Mouse (Mus musculus) embryonic stem cell, embryonic (primary cell): ENCODE measurements around the gene Pacsin3.

Experiments used
- CTCF ChIA-PET, 4 experiments: fragments of 300-600 bp in 2 of 4; fragments of 350-600 bp in 2 of 4; sonication (Branson Sonifier 250); formaldehyde crosslinking; loops; one replicate each; lab custom pipeline; 2022; ENCODE audit warnings: inconsistent platforms in 2 of 4; lab: Charles Lee
- POLR2A ChIA-PET, 4 experiments: fragments of 300-600 bp in 2 of 4; fragments of 350-600 bp in 2 of 4; sonication (Branson Sonifier 250); formaldehyde crosslinking; loops; one replicate each; lab custom pipeline; 2022; ENCODE audit warnings: antibody characterized with exemption in 4 of 4, inconsistent platforms in 1 of 4; lab: Charles Lee

Gene Pacsin3

GRCm38 (mm10) chr2:91279372-91279755 lies 23.6 kb downstream of the Pacsin3 start:
- ChIA-PET POLR2A (interaction anchor here in 3 of 4 experiments (0.7 to 1.8 kb wide), 19 partner anchors 9 to 371 kb away, joined by 3 to 9 read pairs (median 3); partner anchors contain the start of genes Arfgap2 (in 2 of the 3), Ckap5 (in 2 of the 3), Ddb2 (in 2 of the 3) and Slc39a13 (in 1 of the 3)), CTCF (interaction anchor here (0.7 to 1.9 kb wide), 14 partner anchors 10 to 642 kb away, joined by 3 to 17 read pairs (median 4); partner anchors contain the start of genes Arfgap2 (in 1 of the 4), Ddb2 (in 1 of the 4) and Slc39a13 (in 1 of the 4))

GRCm38 (mm10) chr2:91281366-91281765 lies 25.6 kb downstream of the Pacsin3 start:
- ChIA-PET POLR2A (interaction anchor here in 3 of 4 experiments (0.6 to 2.0 kb wide), 18 partner anchors 8 to 257 kb away, joined by 3 to 10 read pairs (median 3); partner anchors contain the start of genes Ddb2 (in 2 of the 3), Arfgap2 (in 1 of the 3), Ckap5 (in 1 of the 3) and Rapsn (in 1 of the 3)), CTCF (interaction anchor here (0.7 to 1.6 kb wide), 5 partner anchors 160 to 206 kb away, joined by 3 to 6 read pairs (median 3); no protein-coding TSS in a partner anchor)

- POLR2A ChIA-PET: interaction anchor here in 1 of 4 experiments (0.5 to 2.2 kb wide), 3 partner anchors 192 to 229 kb away, joined by 3 to 8 read pairs (median 4); no protein-coding TSS in a partner anchor
- CTCF ChIA-PET: interaction anchor here in 1 of 4 experiments (1.3 to 3.7 kb wide), 2 partner anchors 193 to 198 kb away, joined by 4 to 41 read pairs; no protein-coding TSS in a partner anchor
These were observed 28.2 kb downstream of the Pacsin3 start for GRCm38 (mm10) chr2:91283972-91284371.

GRCm38 (mm10) chr2:91284375-91285199 lies 28.8 kb downstream of the Pacsin3 start:
- CTCF ChIA-PET: interaction anchor here in 2 of 4 experiments (0.9 to 3.7 kb wide), 12 partner anchors 8 to 219 kb away, joined by 3 to 41 read pairs (median 6); no protein-coding TSS in a partner anchor
- POLR2A ChIA-PET: interaction anchor here in 3 of 4 experiments (0.5 to 2.2 kb wide), 14 partner anchors 10 to 253 kb away, joined by 3 to 8 read pairs (median 4); partner anchors contain the start of genes Ckap5 (in 1 of the 3), Ddb2 (in 1 of the 3) and Lrp4 (in 1 of the 3)

GRCm38 (mm10) chr2:91285885-91286505 lies 30.2 kb downstream of the Pacsin3 start:
- POLR2A ChIA-PET: interaction anchor here in 3 of 4 experiments (0.6 to 2.2 kb wide), 16 partner anchors 8 to 244 kb away, joined by 3 to 8 read pairs (median 4); partner anchors contain the start of genes Arfgap2 (in 1 of the 3), Ckap5 (in 1 of the 3) and Ddb2 (in 1 of the 3)

GRCm38 (mm10) chr2:91287563-91287962 lies 31.8 kb downstream of the Pacsin3 start:
- CTCF ChIA-PET: interaction anchor here (0.8 to 3.7 kb wide), 11 partner anchors 130 to 200 kb away, joined by 3 to 45 read pairs (median 4); no protein-coding TSS in a partner anchor
- POLR2A ChIA-PET: interaction anchor here in 3 of 4 experiments (0.5 to 2.0 kb wide), 9 partner anchors 9 to 184 kb away, joined by 3 to 6 read pairs (median 4); partner anchors contain the start of gene Arfgap2 (in 2 of the 3)

More at GRCm38 (mm10) chr2:91285885-91286505, 30.2 kb downstream of the Pacsin3 start:
- CTCF ChIA-PET: interaction anchor here (0.5 to 3.7 kb wide), 43 partner anchors 8 to 364 kb away, joined by 3 to 45 read pairs (median 4); partner anchors contain the start of genes 1110051M20Rik (in 1 of the 4) and Arfgap2 (in 1 of the 4)

GRCm38 (mm10) chr2:91291197-91292007 lies 35.6 kb downstream of the Pacsin3 start:
- CTCF ChIA-PET: interaction anchor here in 3 of 4 experiments (0.6 to 1.3 kb wide), 7 partner anchors 148 to 196 kb away, joined by 3 to 5 read pairs (median 3); no protein-coding TSS in a partner anchor
- POLR2A ChIA-PET: interaction anchor here (0.5 to 1.2 kb wide), 8 partner anchors 8 to 178 kb away, joined by 3 to 6 read pairs (median 4); partner anchors contain the start of gene Arfgap2 (in 1 of the 4)

GRCm38 (mm10) chr2:91294226-91294625 lies 38.5 kb downstream of the Pacsin3 start:
- POLR2A ChIA-PET: interaction anchor here in 2 of 4 experiments (0.5 to 2.7 kb wide), 19 partner anchors 8 to 416 kb away, joined by 3 to 15 read pairs (median 4); partner anchors contain the start of genes Lrp4 (in 2 of the 2), Arfgap2 (in 1 of the 2), Atg13 (in 1 of the 2) and Ddb2 (in 1 of the 2)
- CTCF ChIA-PET: interaction anchor here (0.6 to 2.1 kb wide), 4 partner anchors 8 to 182 kb away, joined by 3 to 9 read pairs (median 8); no protein-coding TSS in a partner anchor

- CTCF ChIA-PET: interaction anchor here in 3 of 4 experiments (0.5 to 2.1 kb wide), 4 partner anchors 10 to 191 kb away, joined by 3 to 9 read pairs (median 6); no protein-coding TSS in a partner anchor
- POLR2A ChIA-PET: interaction anchor here in 2 of 4 experiments (0.5 to 2.7 kb wide), 7 partner anchors 8 to 220 kb away, joined by 3 to 15 read pairs (median 4); partner anchors contain the start of gene Lrp4 (in 1 of the 2)
These were observed 40.1 kb downstream of the Pacsin3 start for GRCm38 (mm10) chr2:91295895-91296294.

GRCm38 (mm10) chr2:91299156-91299555 lies 43.4 kb downstream of the Pacsin3 start:
- ChIA-PET CTCF (interaction anchor here in 3 of 4 experiments (0.6 to 1.8 kb wide), 6 partner anchors 13 to 371 kb away, joined by 3 to 8 read pairs (median 4); partner anchors contain the start of gene Ddb2 (in 1 of the 3)), POLR2A (interaction anchor here in 2 of 4 experiments (0.9 to 1.7 kb wide), 5 partner anchors 8 to 337 kb away, joined by 3 to 6 read pairs (median 3); partner anchors contain the start of genes Arfgap2 (in 1 of the 2) and F2 (in 1 of the 2))

GRCm38 (mm10) chr2:91300784-91301183 lies 45.0 kb downstream of the Pacsin3 start:
- POLR2A ChIA-PET: interaction anchor here in 1 of 4 experiments (1.4 kb wide), 1 partner anchor 11 kb away, joined by 4 read pairs; no protein-coding TSS in a partner anchor
- CTCF ChIA-PET: interaction anchor here in 2 of 4 experiments (1.0 to 1.5 kb wide), 2 partner anchors 15 to 180 kb away, joined by 3 to 8 read pairs; no protein-coding TSS in a partner anchor

- ChIA-PET CTCF (interaction anchor here in 1 of 4 experiments (1.5 kb wide), 1 partner anchor 179 kb away, joined by 8 read pairs; no protein-coding TSS in a partner anchor), POLR2A (interaction anchor here in 1 of 4 experiments (1.4 kb wide), 1 partner anchor 10 kb away, joined by 4 read pairs; no protein-coding TSS in a partner anchor)
These were observed 46.1 kb downstream of the Pacsin3 start for GRCm38 (mm10) chr2:91301836-91302235.

GRCm38 (mm10) chr2:91302845-91303244 lies 47.1 kb downstream of the Pacsin3 start:
- POLR2A ChIA-PET: interaction anchor here in 1 of 4 experiments (1.5 kb wide), 1 partner anchor 9 kb away, joined by 3 read pairs; no protein-coding TSS in a partner anchor
- CTCF ChIA-PET: interaction anchor here in 1 of 4 experiments (1.1 kb wide), 1 partner anchor 17 kb away, joined by 3 read pairs; no protein-coding TSS in a partner anchor

GRCm38 (mm10) chr2:91305926-91306325 lies 50.2 kb downstream of the Pacsin3 start:
- ChIA-PET POLR2A (interaction anchor here in 2 of 4 experiments (1.0 to 1.2 kb wide), 2 partner anchors 11 to 24 kb away, joined by 3 to 4 read pairs; no protein-coding TSS in a partner anchor), CTCF (no interaction called here)

- ChIA-PET CTCF (no interaction called here), POLR2A (interaction anchor here in 2 of 4 experiments (1.0 to 1.2 kb wide), 2 partner anchors 12 to 23 kb away, joined by 3 to 4 read pairs; no protein-coding TSS in a partner anchor)
These were observed 50.8 kb downstream of the Pacsin3 start for GRCm38 (mm10) chr2:91306589-91306988.
